Mouse (Mus musculus) brain, embryonic 14.5 days (tissue): ENCODE measurements around the gene Nlgn1.

Source experiments
- CTCF ChIP-seq: fragments of 200-500 bp; IDR thresholded peaks from 2 replicates; pipeline ENCODE4 v1.5.1; 2012; ENCODE audit warnings: inconsistent platforms, mild to moderate bottlenecking, moderate library complexity, borderline replicate concordance; ENCODE audit not compliant: insufficient read depth, insufficient read length; ENCODE audit errors: extremely low read depth
- POLR2A ChIP-seq: fragments of 200-500 bp; IDR thresholded peaks from 2 replicates; pipeline ENCODE4 v1.6.1; 2012; ENCODE audit warnings: mild to moderate bottlenecking, inconsistent platforms, borderline replicate concordance; ENCODE audit not compliant: poor library complexity, insufficient read depth, insufficient read length, severe bottlenecking; ENCODE audit errors: extremely low read depth

DNA sequence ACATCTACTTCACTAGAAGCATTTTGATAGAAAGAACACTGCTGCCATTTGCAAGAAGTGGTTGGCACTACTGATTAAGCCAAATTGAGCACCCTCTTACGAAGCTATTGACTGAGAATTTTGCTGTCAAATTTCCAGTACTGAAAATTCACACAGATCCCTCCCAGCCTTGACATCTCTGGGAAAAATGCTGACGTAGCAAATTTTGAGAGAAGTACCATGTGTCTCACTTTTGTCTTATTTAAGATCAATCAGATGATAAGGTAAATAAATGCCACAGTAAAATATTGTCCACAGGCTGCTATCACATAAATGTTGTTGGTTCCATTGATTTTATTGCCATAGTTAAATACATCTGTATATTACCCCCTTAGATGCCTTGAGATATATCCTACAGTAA, 668.8 kb downstream of the Nlgn1 start:
- TF ChIP-seq CTCF: no peak
- TF ChIP-seq POLR2A: no peak
